Mouse (Mus musculus) heart, postnatal 0 days (tissue): ENCODE results near the gene Commd2. TPM values are rescaled to one million over a fixed set of nuclear protein-coding genes. Genes with fewer than 3 reads are reported as not detected.

Experiments
- ATAC-seq: fragments of 200-750 bp; cut with Nextera tagmentation; 2 replicates; pipeline ENCODE4 v1.8.0; 2017; ENCODE audit warnings: low read depth, moderate number of reproducible peaks, moderate library complexity; ENCODE audit not compliant: insufficient read depth
- DNase-seq: peaks from one replicate; pipeline ENCODE4 v3.0.0-alpha.2; 2016; ENCODE audit warnings: low spot score
- H3K27ac ChIP-seq: fragments of 300-500 bp; sonication (generic); 2 replicates; pipeline ENCODE4 v1.5.1; 2014; ENCODE audit warnings: low read depth, mild to moderate bottlenecking
- H3K27me3 ChIP-seq: fragments of 300-500 bp; sonication (generic); 2 replicates; pipeline ENCODE4 v1.6.1; 2014; ENCODE audit warnings: low read length, mixed read lengths; ENCODE audit not compliant: control insufficient read depth, insufficient read depth
- H3K36me3 ChIP-seq: fragments of 300-500 bp; sonication (generic); replicated peaks from 2 replicates; pipeline ENCODE4 v1.6.1; 2014; ENCODE audit warnings: low read length, mixed read lengths; ENCODE audit not compliant: control insufficient read depth, insufficient read depth
- H3K4me1 ChIP-seq: fragments of 300-500 bp; sonication (generic); 2 replicates; pipeline ENCODE4 v1.6.1; 2014; ENCODE audit warnings: antibody characterized with exemption; ENCODE audit not compliant: control insufficient read depth, insufficient read depth
- H3K4me2 ChIP-seq: fragments of 300-500 bp; sonication (generic); 2 replicates; pipeline ENCODE4 v1.6.1; 2014; ENCODE audit warnings: low read depth, mild to moderate bottlenecking, low read length, moderate library complexity
- H3K4me3 ChIP-seq: fragments of 300-500 bp; sonication (generic); 2 replicates; pipeline ENCODE4 v1.5.1; 2014; ENCODE audit warnings: low read depth, low read length
- H3K9ac ChIP-seq: fragments of 300-500 bp; sonication (generic); replicated peaks from 2 replicates; pipeline ENCODE4 v1.6.1; 2014; ENCODE audit warnings: low read depth, low read length, mixed read lengths
- H3K9me3 ChIP-seq: fragments of 300-500 bp; sonication (generic); replicated peaks from 2 replicates; pipeline ENCODE4 v1.6.1; 2016; ENCODE audit warnings: low read length; ENCODE audit not compliant: control insufficient read depth
- CTCF ChIP-seq: IDR thresholded peaks from 2 replicates; pipeline ENCODE4 v1.5.1; 2016; ENCODE audit warnings: antibody characterized with exemption, control low read depth, low read depth
- EP300 ChIP-seq: IDR thresholded peaks from 2 replicates; pipeline ENCODE4 v1.6.1; 2016; ENCODE audit warnings: antibody characterized with exemption, low read depth
- WGBS: fragments of 180-500 bp; shearing (Covaris S2); extraction: QIAGEN DNeasy Blood & Tissue Kit; methylation state at CpG from one replicate; pipeline ENCODE4 v1.1.7; 2014; 5-methylcytosine and 5-hydroxymethylcytosine counted together
- polyA plus RNA-seq: library from polyadenylated mRNA; unstranded; fragments of >200 nt; fragmentation: Nextera tagmentation; extraction: Ambion mirVana; gene quantifications from 2 replicates; pipeline ENCODE4 v1.2.1, GENCODE M21; 2015
- total RNA-seq: library from RNA; depleted of rRNA; stranded (reverse); fragments of >200 nt; gene quantifications from 2 replicates; pipeline ENCODE4 v1.2.3, GENCODE M21; 2014; ENCODE audit warnings: low replicate concordance

Gene Commd2
- total and polyA plus RNA-seq, 2 experiments from 2014 or later = 53.9 to 70.3 TPM

DNA sequence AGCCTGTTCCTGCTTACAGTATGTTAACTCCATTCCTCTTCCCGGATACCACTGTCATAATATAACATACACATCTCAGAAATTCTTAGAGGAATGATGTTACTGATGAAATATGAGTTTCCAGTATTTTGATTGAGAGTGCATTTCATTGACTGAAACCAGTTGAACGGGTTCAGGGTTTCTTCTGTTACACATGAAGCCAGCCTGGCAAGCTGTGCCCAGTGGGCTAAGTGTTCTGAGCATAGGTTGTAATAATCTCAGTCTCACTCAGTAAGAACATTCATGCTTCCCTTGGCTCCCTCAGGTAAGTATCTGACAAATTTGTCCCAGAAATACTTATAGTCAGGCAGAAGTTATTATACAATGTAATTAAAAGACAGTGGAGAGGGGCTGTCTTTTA lies 22.6 kb upstream of the Commd2 start:
- Histone ChIP-seq H3K36me3 (no peaks in the 10 kb centered on the region), H3K4me3 (no peak overlapping the region), H3K4me2 (no peak overlapping the region), H3K9ac (no peak overlapping the region), H3K9me3 (no peaks in the 10 kb centered on the region), H3K4me1 (no peaks in the 10 kb centered on the region), H3K27me3 (no peaks in the 10 kb centered on the region), H3K27ac (no peak overlapping the region)
- no peak for TF ChIP-seq EP300
- DNase-seq (no peak), ATAC-seq (no peak)
- WGBS = 84% methylated on average over 2 of the region's 2 CpGs

DNA sequence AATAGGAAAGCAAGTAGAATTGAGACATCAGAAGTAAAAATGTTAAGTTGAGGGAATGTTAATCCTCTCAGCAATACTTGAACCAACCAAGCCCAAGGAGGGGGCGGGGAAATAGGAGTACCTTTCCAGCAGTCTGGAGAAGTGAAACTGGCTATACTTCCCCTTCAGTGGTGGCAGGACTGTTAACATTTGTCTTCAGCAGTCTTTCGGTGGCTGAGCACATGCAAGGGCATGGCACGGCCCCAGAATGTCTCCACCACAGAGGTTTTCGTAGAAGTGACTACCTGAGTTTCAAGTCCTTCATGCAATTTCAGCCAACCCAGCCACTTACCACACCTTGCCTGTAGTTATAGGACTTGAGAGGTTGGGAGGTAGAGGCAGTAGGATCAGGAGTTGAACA lies 22.1 kb upstream of the Commd2 start:
- H3K4me2 ChIP-seq = no peak overlapping the region
- no peaks in the 10 kb centered on the region for H3K27me3 ChIP-seq
- no peak overlapping the region for H3K9ac ChIP-seq
- H3K9me3 ChIP-seq = no peaks in the 10 kb centered on the region
- DNase-seq (no peak), ATAC-seq (no peak)
- no peak overlapping the region for H3K27ac ChIP-seq
- TF ChIP-seq CTCF = no peak
- no peak for TF ChIP-seq EP300
- no peak overlapping the region for H3K4me3 ChIP-seq
- no peaks in the 10 kb centered on the region for H3K36me3 ChIP-seq
- WGBS = 78% methylated on average over 4 of the region's 4 CpGs
- H3K4me1 ChIP-seq = no peaks in the 10 kb centered on the region

DNA sequence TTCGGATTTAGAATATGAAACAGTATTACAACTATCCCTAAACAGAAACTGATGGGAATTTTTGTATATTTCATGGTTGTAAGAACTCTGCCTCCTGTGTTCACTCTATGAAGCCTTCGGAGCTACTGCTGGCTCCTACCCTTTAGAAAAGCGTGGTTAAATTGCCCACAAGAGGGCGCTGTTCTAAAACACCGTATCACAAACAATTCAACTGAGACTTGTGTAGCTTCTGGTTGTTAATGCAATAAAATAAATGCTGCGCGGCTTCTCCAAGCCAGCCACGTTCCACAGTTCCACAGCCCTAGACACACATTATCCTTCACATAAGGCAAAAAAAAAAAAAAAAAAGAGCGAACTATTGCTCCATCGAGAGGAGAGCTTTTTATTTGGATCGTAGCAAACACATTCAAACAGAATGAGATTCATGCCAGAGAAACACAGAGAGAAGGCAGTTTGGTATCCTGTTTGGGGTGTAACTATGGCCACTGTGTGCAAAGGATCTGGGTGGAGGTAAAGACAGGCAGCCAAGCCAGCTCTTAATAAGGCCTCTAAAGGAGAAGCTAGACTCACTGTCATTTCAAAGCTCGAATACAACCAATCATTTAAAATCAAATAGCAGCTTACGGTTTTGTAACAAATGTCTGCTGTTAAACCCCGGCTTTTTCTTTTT lies 15.7 kb upstream of the Commd2 start:
- ATAC-seq = peak; percentile 70
- H3K9ac ChIP-seq = no peak overlapping the region

DNA sequence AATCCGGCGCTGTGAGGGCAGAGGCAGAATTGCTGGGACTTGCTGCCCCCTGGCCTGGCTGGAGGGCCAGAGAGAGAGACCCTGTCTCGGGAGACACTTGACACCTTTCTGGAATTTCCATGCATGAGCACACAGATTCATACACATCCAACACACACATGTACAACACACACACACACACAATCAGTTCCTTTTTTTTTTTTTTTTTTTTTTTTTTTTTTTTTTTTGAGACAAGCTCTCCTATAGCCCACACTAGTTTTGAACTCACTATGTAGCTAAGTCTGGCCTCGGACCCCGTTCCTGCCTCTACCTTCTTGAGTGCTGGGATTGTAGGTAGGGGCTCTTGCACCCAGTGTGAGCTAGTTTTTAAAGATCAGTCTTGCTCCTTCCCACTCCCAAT lies 14.4 kb upstream of the Commd2 start:
- no peaks in the 10 kb centered on the region for H3K36me3 ChIP-seq
- no peak for DNase-seq
- no peak overlapping the region for H3K9ac ChIP-seq
- TF ChIP-seq EP300 (no peak), CTCF (no peak)
- H3K4me1 ChIP-seq = no peaks in the 10 kb centered on the region
- no peak overlapping the region for H3K27ac ChIP-seq
- no peaks in the 10 kb centered on the region for H3K27me3 ChIP-seq
- no peak overlapping the region for H3K4me2 ChIP-seq
- WGBS = 91% methylated on average over 5 of the region's 5 CpGs
- H3K9me3 ChIP-seq = no peaks in the 10 kb centered on the region
- no peak overlapping the region for H3K4me3 ChIP-seq
- no peak for ATAC-seq

More for the DNA sequence above, 15.7 kb upstream of the Commd2 start:
- Histone ChIP-seq H3K9me3 (no peaks in the 10 kb centered on the region), H3K36me3 (no peaks in the 10 kb centered on the region), H3K4me3 (peak overlapping the region; percentile 27), H3K27me3 (no peaks in the 10 kb centered on the region), H3K4me1 (no peaks in the 10 kb centered on the region), H3K27ac (peak overlapping the region; percentile 22; the same call in 1 of the 2 replicates), H3K4me2 (peak overlapping the region; percentile 51)
- TF ChIP-seq EP300 (no peak), CTCF (peak; percentile 79)
- 26% methylated on average over 14 of the region's 14 CpGs for WGBS
- DNase-seq = peak; percentile 77

DNA sequence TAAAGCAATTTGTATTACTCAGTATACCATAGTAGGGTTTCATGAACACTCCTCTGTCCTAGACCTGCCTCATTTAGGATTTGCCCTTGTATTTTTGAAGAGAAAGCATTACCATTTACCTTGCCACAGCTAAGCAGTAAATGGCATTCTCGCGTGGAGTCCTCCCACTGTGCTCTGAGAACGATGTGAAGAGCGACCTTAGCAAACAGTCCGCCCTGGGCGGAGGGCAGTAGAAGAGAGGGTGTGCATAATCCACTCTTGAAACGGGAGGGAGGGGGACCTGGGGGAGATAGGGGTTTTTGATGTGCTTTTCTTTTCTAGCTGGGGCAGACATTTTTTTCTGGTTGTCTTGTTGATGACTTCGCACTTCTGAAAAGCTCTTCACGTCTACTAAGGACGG lies 13.2 kb upstream of the Commd2 start:
- TF ChIP-seq CTCF (no peak), EP300 (no peak)
- H3K4me1 ChIP-seq = no peaks in the 10 kb centered on the region
- WGBS = 53% methylated on average over 10 of the region's 10 CpGs
- no peaks in the 10 kb centered on the region for H3K36me3 ChIP-seq
- no peak overlapping the region for H3K4me3 ChIP-seq
- DNase-seq = no peak
- no peak for ATAC-seq
- H3K27ac ChIP-seq = no peak overlapping the region
- H3K4me2 ChIP-seq = no peak overlapping the region
- H3K27me3 ChIP-seq = no peaks in the 10 kb centered on the region
- H3K9me3 ChIP-seq = no peaks in the 10 kb centered on the region
- H3K9ac ChIP-seq = no peak overlapping the region

DNA sequence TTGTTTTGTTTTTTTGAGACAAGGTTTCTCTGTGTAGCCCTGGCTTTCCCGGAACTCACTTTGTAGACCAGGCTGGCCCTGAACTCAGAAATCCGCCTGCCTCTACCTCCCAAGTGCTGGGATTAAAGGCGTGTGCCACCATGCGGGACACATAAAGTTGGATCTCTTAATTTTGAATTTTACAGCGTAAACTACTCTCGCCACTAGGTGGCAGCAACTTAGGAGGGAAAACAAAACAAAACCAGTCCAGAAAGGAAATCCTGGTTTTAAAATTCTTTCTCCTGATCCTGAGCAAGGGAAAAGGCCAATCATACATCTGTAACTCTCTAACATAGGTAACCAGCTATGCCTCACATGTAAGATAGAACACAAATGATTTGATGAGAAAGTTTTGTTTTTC lies 12.2 kb upstream of the Commd2 start:
- ATAC-seq (no peak), DNase-seq (peak; percentile 77)
- no peaks in the 10 kb centered on the region for H3K27me3 ChIP-seq
- 13% methylated on average over 6 of the region's 6 CpGs for WGBS
- no peak overlapping the region for H3K27ac ChIP-seq
- no peaks in the 10 kb centered on the region for H3K4me1 ChIP-seq
- H3K4me3 ChIP-seq = no peak overlapping the region
- H3K9me3 ChIP-seq = no peaks in the 10 kb centered on the region
- no peaks in the 10 kb centered on the region for H3K36me3 ChIP-seq
- no peak overlapping the region for H3K9ac ChIP-seq
- H3K4me2 ChIP-seq = no peak overlapping the region
- TF ChIP-seq EP300 (no peak), CTCF (peak; percentile 68)
